Mouse (Mus musculus): ENCODE measurements around the gene Dtnb. TPM values are rescaled to one million over a fixed set of nuclear protein-coding genes. Genes with fewer than 3 reads are reported as not detected.

Gene Dtnb
- polyA plus RNA-seq, 1 experiment from 2014 or later = 42.4 TPM

- H3K4me3 ChIP-seq (ENCODE audit: low read depth, low read length) = no peak overlapping the region
- no peaks in the 10 kb centered on the region for H3K36me3 ChIP-seq (ENCODE audit: control insufficient read depth, insufficient read depth, low read length)
- DNase-seq (ENCODE audit: low spot score) (no peak), ATAC-seq (ENCODE audit: insufficient read depth, low FRiP score, low TSS enrichment) (no peak)
- WGBS = 91% methylated on average over 1 of the region's 1 CpGs
- no peaks in the 10 kb centered on the region for H3K9me3 ChIP-seq (ENCODE audit: control insufficient read depth, low read length)
- no peak overlapping the region for H3K9ac ChIP-seq (ENCODE audit: low read length)
- H3K27ac ChIP-seq (ENCODE audit: low read depth, low read length) = no peak overlapping the region
- H3K27me3 ChIP-seq (ENCODE audit: control insufficient read depth, insufficient read depth, low read length) = no peaks in the 10 kb centered on the region
- no peak overlapping the region for H3K4me2 ChIP-seq (ENCODE audit: low read depth)
- H3K4me1 ChIP-seq (ENCODE audit: control insufficient read depth, insufficient read depth, low read length) = no peaks in the 10 kb centered on the region
Measured at GRCm38 (mm10) chr12:3660985-3661635, 88.9 kb downstream of the Dtnb start.

- no peaks in the 10 kb centered on the region for H3K4me1 ChIP-seq (ENCODE audit: control insufficient read depth, insufficient read depth, low read length)
- ATAC-seq (ENCODE audit: insufficient read depth, low FRiP score, low TSS enrichment) = no peak
- no peaks in the 10 kb centered on the region for H3K9me3 ChIP-seq (ENCODE audit: control insufficient read depth, low read length)
- H3K27me3 ChIP-seq (ENCODE audit: control insufficient read depth, insufficient read depth, low read length) = no peaks in the 10 kb centered on the region
- DNase-seq (ENCODE audit: low spot score) = no peak
- H3K36me3 ChIP-seq (ENCODE audit: control insufficient read depth, insufficient read depth, low read length) = no peaks in the 10 kb centered on the region
- no peak overlapping the region for H3K4me2 ChIP-seq (ENCODE audit: low read depth)
- H3K27ac ChIP-seq (ENCODE audit: low read depth, low read length) = no peak overlapping the region
- H3K9ac ChIP-seq (ENCODE audit: low read length) = no peak overlapping the region
- H3K4me3 ChIP-seq (ENCODE audit: low read depth, low read length) = no peak overlapping the region
Measured at GRCm38 (mm10) chr12:3662660-3663059, 90.5 kb downstream of the Dtnb start.

- Histone ChIP-seq H3K9me3 (ENCODE audit: control insufficient read depth, low read length) (no peaks in the 10 kb centered on the region), H3K9ac (ENCODE audit: low read length) (no peak overlapping the region), H3K4me1 (ENCODE audit: control insufficient read depth, insufficient read depth, low read length) (no peaks in the 10 kb centered on the region), H3K4me3 (ENCODE audit: low read depth, low read length) (no peak overlapping the region), H3K36me3 (ENCODE audit: control insufficient read depth, insufficient read depth, low read length) (no peaks in the 10 kb centered on the region), H3K4me2 (ENCODE audit: low read depth) (no peak overlapping the region), H3K27ac (ENCODE audit: low read depth, low read length) (no peak overlapping the region), H3K27me3 (ENCODE audit: control insufficient read depth, insufficient read depth, low read length) (no peaks in the 10 kb centered on the region)
- ATAC-seq (ENCODE audit: insufficient read depth, low FRiP score, low TSS enrichment) = no peak
- no peak for DNase-seq (ENCODE audit: low spot score)
- whole genome bisulfite sequencing = 89% methylated on average over 7 of the region's 7 CpGs
Measured at GRCm38 (mm10) chr12:3663386-3663785, 91.2 kb downstream of the Dtnb start.

GRCm38 (mm10) chr12:3669971-3670381, 97.8 kb downstream of the Dtnb start:
- Histone ChIP-seq H3K4me2 (ENCODE audit: low read depth) (no peak overlapping the region), H3K36me3 (ENCODE audit: control insufficient read depth, insufficient read depth, low read length) (no peaks in the 10 kb centered on the region), H3K27me3 (ENCODE audit: control insufficient read depth, insufficient read depth, low read length) (no peaks in the 10 kb centered on the region), H3K27ac (ENCODE audit: low read depth, low read length) (no peak overlapping the region), H3K9me3 (ENCODE audit: control insufficient read depth, low read length) (no peaks in the 10 kb centered on the region), H3K9ac (ENCODE audit: low read length) (no peak overlapping the region), H3K4me3 (ENCODE audit: low read depth, low read length) (no peak overlapping the region), H3K4me1 (ENCODE audit: control insufficient read depth, insufficient read depth, low read length) (no peaks in the 10 kb centered on the region)
- peak; percentile 33 for DNase-seq (ENCODE audit: low spot score)
- WGBS = 42% methylated on average over 5 of the region's 5 CpGs
- ATAC-seq (ENCODE audit: insufficient read depth, low FRiP score, low TSS enrichment) = no peak

- Histone ChIP-seq H3K27ac (ENCODE audit: low read depth, low read length) (no peak overlapping the region), H3K4me3 (ENCODE audit: low read depth, low read length) (no peak overlapping the region), H3K27me3 (ENCODE audit: control insufficient read depth, insufficient read depth, low read length) (no peaks in the 10 kb centered on the region), H3K9me3 (ENCODE audit: control insufficient read depth, low read length) (no peaks in the 10 kb centered on the region), H3K4me1 (ENCODE audit: control insufficient read depth, insufficient read depth, low read length) (no peaks in the 10 kb centered on the region), H3K4me2 (ENCODE audit: low read depth) (no peak overlapping the region), H3K36me3 (ENCODE audit: control insufficient read depth, insufficient read depth, low read length) (no peaks in the 10 kb centered on the region), H3K9ac (ENCODE audit: low read length) (no peak overlapping the region)
- DNase-seq (ENCODE audit: low spot score) = no peak
- WGBS = 78% methylated on average over 4 of the region's 4 CpGs
- ATAC-seq (ENCODE audit: insufficient read depth, low FRiP score, low TSS enrichment) = no peak
Measured at GRCm38 (mm10) chr12:3671117-3671516, 98.9 kb downstream of the Dtnb start.

GRCm38 (mm10) chr12:3672786-3673185, 100.6 kb downstream of the Dtnb start:
- 88% methylated on average over 9 of the region's 9 CpGs for WGBS
- no peaks in the 10 kb centered on the region for H3K9me3 ChIP-seq (ENCODE audit: control insufficient read depth, low read length)

GRCm38 (mm10) chr12:3673886-3674285, 101.7 kb downstream of the Dtnb start:
- H3K36me3 ChIP-seq (ENCODE audit: control insufficient read depth, insufficient read depth, low read length) = no peaks in the 10 kb centered on the region
- DNase-seq (ENCODE audit: low spot score) = no peak
- no peak overlapping the region for H3K27ac ChIP-seq (ENCODE audit: low read depth, low read length)
- H3K27me3 ChIP-seq (ENCODE audit: control insufficient read depth, insufficient read depth, low read length) = no peaks in the 10 kb centered on the region
- no peak overlapping the region for H3K4me2 ChIP-seq (ENCODE audit: low read depth)
- whole genome bisulfite sequencing = 79% methylated on average over 8 of the region's 8 CpGs
- no peak overlapping the region for H3K4me3 ChIP-seq (ENCODE audit: low read depth, low read length)
- H3K9me3 ChIP-seq (ENCODE audit: control insufficient read depth, low read length) = no peaks in the 10 kb centered on the region
- ATAC-seq (ENCODE audit: insufficient read depth, low FRiP score, low TSS enrichment) = no peak
- H3K4me1 ChIP-seq (ENCODE audit: control insufficient read depth, insufficient read depth, low read length) = no peaks in the 10 kb centered on the region
- H3K9ac ChIP-seq (ENCODE audit: low read length) = no peak overlapping the region

More at GRCm38 (mm10) chr12:3672786-3673185, 100.6 kb downstream of the Dtnb start:
- ATAC-seq (ENCODE audit: insufficient read depth, low FRiP score, low TSS enrichment) (no peak), DNase-seq (ENCODE audit: low spot score) (no peak)
- Histone ChIP-seq H3K27me3 (ENCODE audit: control insufficient read depth, insufficient read depth, low read length) (no peaks in the 10 kb centered on the region), H3K27ac (ENCODE audit: low read depth, low read length) (no peak overlapping the region), H3K9ac (ENCODE audit: low read length) (no peak overlapping the region), H3K4me3 (ENCODE audit: low read depth, low read length) (no peak overlapping the region), H3K4me1 (ENCODE audit: control insufficient read depth, insufficient read depth, low read length) (no peaks in the 10 kb centered on the region), H3K4me2 (ENCODE audit: low read depth) (no peak overlapping the region), H3K36me3 (ENCODE audit: control insufficient read depth, insufficient read depth, low read length) (no peaks in the 10 kb centered on the region)

- Histone ChIP-seq H3K36me3 (ENCODE audit: control insufficient read depth, insufficient read depth, low read length) (no peaks in the 10 kb centered on the region), H3K27ac (ENCODE audit: low read depth, low read length) (no peak overlapping the region), H3K27me3 (ENCODE audit: control insufficient read depth, insufficient read depth, low read length) (no peaks in the 10 kb centered on the region), H3K9me3 (ENCODE audit: control insufficient read depth, low read length) (no peaks in the 10 kb centered on the region), H3K4me1 (ENCODE audit: control insufficient read depth, insufficient read depth, low read length) (no peaks in the 10 kb centered on the region), H3K9ac (ENCODE audit: low read length) (no peak overlapping the region), H3K4me2 (ENCODE audit: low read depth) (no peak overlapping the region), H3K4me3 (ENCODE audit: low read depth, low read length) (no peak overlapping the region)
- no peak for DNase-seq (ENCODE audit: low spot score)
- ATAC-seq (ENCODE audit: insufficient read depth, low FRiP score, low TSS enrichment) = no peak
- WGBS = 95% methylated on average over 9 of the region's 9 CpGs
Measured at GRCm38 (mm10) chr12:3674913-3675312, 102.7 kb downstream of the Dtnb start.

- no peak for ATAC-seq (ENCODE audit: insufficient read depth, low FRiP score, low TSS enrichment)
- no peaks in the 10 kb centered on the region for H3K36me3 ChIP-seq (ENCODE audit: control insufficient read depth, insufficient read depth, low read length)
- no peak overlapping the region for H3K27ac ChIP-seq (ENCODE audit: low read depth, low read length)
- H3K4me1 ChIP-seq (ENCODE audit: control insufficient read depth, insufficient read depth, low read length) = no peaks in the 10 kb centered on the region
- H3K4me3 ChIP-seq (ENCODE audit: low read depth, low read length) = no peak overlapping the region
- H3K4me2 ChIP-seq (ENCODE audit: low read depth) = no peak overlapping the region
- 88% methylated on average over 5 of the region's 5 CpGs for WGBS
- H3K27me3 ChIP-seq (ENCODE audit: control insufficient read depth, insufficient read depth, low read length) = no peaks in the 10 kb centered on the region
- no peak overlapping the region for H3K9ac ChIP-seq (ENCODE audit: low read length)
- DNase-seq (ENCODE audit: low spot score) = no peak
- no peaks in the 10 kb centered on the region for H3K9me3 ChIP-seq (ENCODE audit: control insufficient read depth, low read length)
Measured at GRCm38 (mm10) chr12:3680721-3681120, 108.5 kb downstream of the Dtnb start.
